27 mouse cellular contexts compared by ENCODE assay signal in the genomic region with DNA sequence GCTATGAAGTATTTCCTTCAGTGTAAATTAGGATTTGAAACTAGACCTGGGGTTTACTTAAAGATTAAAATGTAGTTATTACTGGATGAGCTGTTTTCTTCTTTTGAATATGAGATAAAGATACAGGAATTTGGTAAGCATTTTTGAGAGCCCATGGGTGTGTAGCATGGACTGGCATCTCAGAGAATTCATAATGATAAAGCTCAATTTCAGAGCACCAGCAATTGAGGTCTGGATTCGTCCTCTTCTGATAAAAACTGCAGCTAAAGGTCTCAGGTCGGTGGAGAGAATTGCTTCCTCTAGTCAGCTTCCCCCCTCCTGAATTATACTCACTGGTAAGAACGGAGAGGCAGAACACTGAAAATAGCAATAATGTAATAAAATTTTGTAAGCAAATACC.
DNase-seq lines count a peak whose midpoint lies in the region; ATAC-seq and TF ChIP-seq lines count a peak whose summit lies in the region.
"Had no signal": no experiment of that assay in that cellular context is flagged by ENCODE, and none has a peak within 500 bp of the region (broad histone marks: within the 10 kb centered on the region; RNA-seq: fewer than 3 reads in every experiment).

No protein-coding gene starts in this region.

- H3K27me3 ChIP-seq in heart, adult 2 months (ENCODE audit: control insufficient read depth, insufficient read depth, low read length), result no peaks in the 10 kb centered on the region
- H3K27me3 ChIP-seq in testis, adult 2 months (ENCODE audit: control insufficient read depth, insufficient read depth, low read length), result no peaks in the 10 kb centered on the region
- H3K27me3 ChIP-seq in liver, embryonic 14.5 days (ENCODE audit: control insufficient read depth, insufficient read depth, low read length), result no peaks in the 10 kb centered on the region
- H3K27me3 ChIP-seq: embryonic facial prominence, embryonic 13.5 days; hindbrain, embryonic 13.5 days; limb, embryonic 15.5 days; midbrain, embryonic 13.5 days; neural tube, embryonic 12.5 days had no signal

- no peaks in the 10 kb centered on the region; the same call in 1 of the 2 replicates for H3K4me1 ChIP-seq in heart, adult 2 months (ENCODE audit: control insufficient read depth, insufficient read depth, low read length)
- no peaks in the 10 kb centered on the region for H3K4me1 ChIP-seq in testis, adult 2 months (ENCODE audit: control insufficient read depth, insufficient read depth, low read length)
- peaks cover 27 to 28% of the 10 kb centered on the region in 2 experiments for H3K4me1 ChIP-seq in liver, embryonic 14.5 days (replicated peaks; ENCODE audit: control insufficient read depth in 2 of 2, insufficient read depth in 2 of 2, low read length in 1 of 2)
- H3K4me1 ChIP-seq: embryonic facial prominence, embryonic 13.5 days; hindbrain, embryonic 13.5 days; kidney, embryonic 15.5 days; limb, embryonic 15.5 days; midbrain, embryonic 13.5 days; neural tube, embryonic 12.5 days had no signal

- no peak for TF ChIP-seq CTCF in heart, adult 2 months (IDR thresholded peaks at IDR 0.05)
- no peak for TF ChIP-seq CTCF in testis, adult 2 months (IDR thresholded peaks at IDR 0.05; ENCODE audit: control insufficient read depth, insufficient read depth, insufficient replicate concordance, low read depth, low read length)
- no peak for TF ChIP-seq CTCF in liver, embryonic 14.5 days (IDR thresholded peaks at IDR 0.05; ENCODE audit: low read depth)

- no peaks in the 10 kb centered on the region for H3K9me3 ChIP-seq in liver, embryonic 14.5 days (ENCODE audit: control insufficient read depth, low read length)
- H3K9me3 ChIP-seq: embryonic facial prominence, embryonic 13.5 days; hindbrain, embryonic 13.5 days; kidney, embryonic 15.5 days; limb, embryonic 15.5 days; midbrain, embryonic 13.5 days; neural tube, embryonic 12.5 days had no signal

- H3K9ac ChIP-seq in heart, adult 2 months (ENCODE audit: low read depth, low read length), result no peak overlapping the region
- peak overlapping the region; percentile 43; the same call in 1 of the 2 replicates for H3K9ac ChIP-seq in liver, embryonic 14.5 days (replicated peaks)
- H3K9ac ChIP-seq: embryonic facial prominence, embryonic 13.5 days; hindbrain, embryonic 13.5 days; kidney, embryonic 15.5 days; limb, embryonic 15.5 days; midbrain, embryonic 13.5 days; neural tube, embryonic 12.5 days had no signal

- ATAC-seq in liver, embryonic 14.5 days (ENCODE audit: insufficient read depth), result peak; percentile 89
- ATAC-seq: forebrain, embryonic 14.5 days; lung, postnatal 0 days; midbrain, embryonic 13.5 days had no signal

- H3K79me2 ChIP-seq in heart, adult 2 months (replicated peaks; ENCODE audit: control insufficient read depth, insufficient read depth, low read length), result no peaks in the 10 kb centered on the region

- peak overlapping the region; percentile 55 for H3K4me2 ChIP-seq in liver, embryonic 14.5 days (ENCODE audit: low read depth)
- H3K4me2 ChIP-seq: embryonic facial prominence, embryonic 13.5 days; hindbrain, embryonic 13.5 days; kidney, embryonic 15.5 days; limb, embryonic 15.5 days; midbrain, embryonic 13.5 days; neural tube, embryonic 12.5 days had no signal

- intact Hi-C loops in heart, adult 2 months (cut with DNase I), result loop anchor here (5.0 kb wide), 1 partner anchor 80 kb away; no protein-coding TSS in a partner anchor

- DNase-seq in heart, adult 2 months, result no peak
- DNase-seq in heart, adult 9 months (ENCODE audit: low spot score in 2 of 2), result no peak
- no peak for DNase-seq in testis, postnatal 10 days (ENCODE audit: low spot score)
- DNase-seq in liver, embryonic 14.5 days (ENCODE audit: low read depth in 3 of 3, low spot score in 3 of 3), result peak; percentile 47 to 54 (median 50)
- DNase-seq in embryo, embryonic 10 days (ENCODE audit: low spot score), result no peak
- DNase-seq in right cerebral cortex, adult 2 months (ENCODE audit: low spot score in 2 of 2), result no peak
- DNase-seq in lung, postnatal 25 days (ENCODE audit: low spot score), result no peak
- DNase-seq: adrenal gland, postnatal 14 days; cerebellum, adult 11-12 months; cerebellum, postnatal 14 days; embryo, embryonic 11 days; gastrocnemius, postnatal 10 days; kidney, adult 11 months; kidney, postnatal 4 days; layer of hippocampus, adult 9-11 months; left cerebral cortex, postnatal 4 days; thymus, postnatal 25 days had no signal

- peak overlapping the region; percentile 43 for H3K27ac ChIP-seq in heart, adult 2 months
- H3K27ac ChIP-seq in testis, adult 2 months (ENCODE audit: control insufficient read depth, insufficient read depth, low read depth, low read length), result no peak overlapping the region
- peak overlapping the region; percentile 86 for H3K27ac ChIP-seq in liver, embryonic 14.5 days
- H3K27ac ChIP-seq: embryonic facial prominence, embryonic 13.5 days; hindbrain, embryonic 13.5 days; kidney, embryonic 15.5 days; left cerebral cortex, adult 2 months; limb, embryonic 15.5 days; midbrain, embryonic 13.5 days; neural tube, embryonic 12.5 days had no signal

- peaks cover 6% of the 10 kb centered on the region; the same call in 1 of the 2 replicates for H3K36me3 ChIP-seq in heart, adult 2 months (ENCODE audit: control insufficient read depth, insufficient read depth, low read length)
- no peaks in the 10 kb centered on the region for H3K36me3 ChIP-seq in testis, adult 2 months (ENCODE audit: control insufficient read depth, insufficient read depth, low read length)
- H3K36me3 ChIP-seq in liver, embryonic 14.5 days (replicated peaks; ENCODE audit: control insufficient read depth, insufficient read depth, low read depth), result no peaks in the 10 kb centered on the region
- H3K36me3 ChIP-seq: embryonic facial prominence, embryonic 13.5 days; hindbrain, embryonic 13.5 days; kidney, embryonic 15.5 days; limb, embryonic 15.5 days; midbrain, embryonic 13.5 days; neural tube, embryonic 12.5 days had no signal

- H3K4me3 ChIP-seq in heart, adult 2 months, result no peak overlapping the region
- H3K4me3 ChIP-seq in testis, adult 2 months (ENCODE audit: control insufficient read depth, low read depth, low read length), result peak overlapping the region; percentile 42; the same call in 1 of the 2 replicates
- no peak overlapping the region for H3K4me3 ChIP-seq in liver, embryonic 14.5 days (ENCODE audit: insufficient read depth in 1 of 2, low read depth in 2 of 2, low read length in 2 of 2)
- H3K4me3 ChIP-seq: embryonic facial prominence, embryonic 13.5 days; hindbrain, embryonic 13.5 days; kidney, embryonic 15.5 days; left cerebral cortex, adult 2 months; limb, embryonic 15.5 days; midbrain, embryonic 13.5 days; neural tube, embryonic 12.5 days had no signal

- TF ChIP-seq POLR2A in heart, adult 2 months (IDR thresholded peaks at IDR 0.05; ENCODE audit: insufficient read depth, low read depth, low read length), result no peak
- no peak for TF ChIP-seq POLR2A in testis, adult 2 months (IDR thresholded peaks at IDR 0.05; ENCODE audit: control insufficient read depth, low read depth, low read length)

- TF ChIP-seq EP300 in heart, adult 2 months (IDR thresholded peaks at IDR 0.05; ENCODE audit: insufficient read depth, low read depth, low read length), result no peak
- TF ChIP-seq EP300 in liver, embryonic 14.5 days (IDR thresholded peaks at IDR 0.05; ENCODE audit: low read depth), result peak; percentile 42; the same call in 1 of the 2 replicates

- 33% methylated on average over 3 of the region's 3 CpGs for WGBS in heart, adult 2 months
- whole genome bisulfite sequencing in liver, embryonic 14.5 days (ENCODE audit: insufficient replicate concordance), result 12% methylated on average over 3 of the region's 3 CpGs

Comparison
In these comparisons a context has a peak if more than half of its experiments do, and no peak if none do; other contexts are left out.
1. DNase-seq: peak in liver, embryonic 14.5 days (3 of 3); none in heart, adult 2 months (0 of 2), heart, adult 9 months (0 of 2), testis, postnatal 10 days (single experiment), embryo, embryonic 10 days (single experiment), right cerebral cortex, adult 2 months (0 of 2) and lung, postnatal 25 days (single experiment).